Mouse (Mus musculus): ENCODE data around the gene Thada. TPM values are rescaled to one million over a fixed set of nuclear protein-coding genes. Genes with fewer than 3 reads are reported as not detected.

The Thada gene
- polyA plus RNA-seq, 1 experiment, result 0.72 TPM

- Histone ChIP-seq H3K27me3 (replicated peaks) (no peaks in the 10 kb centered on the region), H3K4me3 (replicated peaks) (no peak overlapping the region), H3K4me1 (0 out of 2 replicates have a peak, but pooled peaks cover 6% of the 10 kb centered on the region), H3K36me3 (replicated peaks; ENCODE audit: low read length) (peaks cover 73% of the 10 kb centered on the region), H3K9me3 (peaks cover 2% of the 10 kb centered on the region; the same call in 1 of the 2 replicates)
- TF ChIP-seq GATA1 (IDR thresholded peaks at IDR 0.05; ENCODE audit: borderline replicate concordance, low read length) (no peak), FLI1 (IDR thresholded peaks at IDR 0.05; ENCODE audit: low read length) (no peak)
These were observed 81.3 kb downstream of the Thada start for GRCm38 (mm10) chr17:84384661-84385060.

DNA sequence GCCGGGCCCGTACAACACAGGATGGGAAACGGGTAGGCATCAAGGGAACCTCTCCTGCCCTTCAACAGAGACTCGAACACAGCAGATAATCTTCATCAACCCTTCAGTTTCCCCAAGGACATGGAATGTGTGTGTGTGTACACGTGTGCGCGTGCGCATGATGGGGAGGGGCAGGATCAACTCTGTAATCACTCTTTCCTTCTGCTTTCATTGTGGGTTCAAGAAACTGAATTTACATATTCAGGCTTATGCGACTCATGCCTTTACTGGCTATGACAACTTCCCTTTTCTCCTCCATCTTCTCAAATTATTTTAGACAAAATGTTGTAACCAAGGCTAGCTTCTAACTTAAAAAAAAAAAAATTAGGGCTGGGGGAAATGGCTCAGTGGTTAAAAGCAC, 85.7 kb downstream of the Thada start:
- H3K4me1 ChIP-seq, result 0 out of 2 replicates have a peak, but pooled peaks cover 8% of the 10 kb centered on the region
- H3K9me3 ChIP-seq, result peaks cover 2% of the 10 kb centered on the region; the same call in 1 of the 2 replicates
- no peaks in the 10 kb centered on the region for H3K27me3 ChIP-seq (replicated peaks)
- TF ChIP-seq FLI1 (IDR thresholded peaks at IDR 0.05; ENCODE audit: low read length), result no peak
- no peak for TF ChIP-seq GATA1 (IDR thresholded peaks at IDR 0.05; ENCODE audit: borderline replicate concordance, low read length)
- H3K4me3 ChIP-seq (replicated peaks), result no peak overlapping the region
- H3K36me3 ChIP-seq (replicated peaks; ENCODE audit: low read length), result peaks cover 76% of the 10 kb centered on the region

- no peak for TF ChIP-seq FLI1 (IDR thresholded peaks at IDR 0.05; ENCODE audit: low read length)
- TF ChIP-seq GATA1 (IDR thresholded peaks at IDR 0.05; ENCODE audit: borderline replicate concordance, low read length), result no peak
- H3K27me3 ChIP-seq (replicated peaks), result no peaks in the 10 kb centered on the region
- 0 out of 2 replicates have a peak, but pooled peaks cover 6% of the 10 kb centered on the region for H3K4me1 ChIP-seq
- no peaks in the 10 kb centered on the region for H3K9me3 ChIP-seq
- peaks cover 57% of the 10 kb centered on the region for H3K36me3 ChIP-seq (replicated peaks; ENCODE audit: low read length)
- H3K4me3 ChIP-seq (replicated peaks), result no peak overlapping the region
These were observed 89.1 kb downstream of the Thada start for GRCm38 (mm10) chr17:84376882-84377281.

DNA sequence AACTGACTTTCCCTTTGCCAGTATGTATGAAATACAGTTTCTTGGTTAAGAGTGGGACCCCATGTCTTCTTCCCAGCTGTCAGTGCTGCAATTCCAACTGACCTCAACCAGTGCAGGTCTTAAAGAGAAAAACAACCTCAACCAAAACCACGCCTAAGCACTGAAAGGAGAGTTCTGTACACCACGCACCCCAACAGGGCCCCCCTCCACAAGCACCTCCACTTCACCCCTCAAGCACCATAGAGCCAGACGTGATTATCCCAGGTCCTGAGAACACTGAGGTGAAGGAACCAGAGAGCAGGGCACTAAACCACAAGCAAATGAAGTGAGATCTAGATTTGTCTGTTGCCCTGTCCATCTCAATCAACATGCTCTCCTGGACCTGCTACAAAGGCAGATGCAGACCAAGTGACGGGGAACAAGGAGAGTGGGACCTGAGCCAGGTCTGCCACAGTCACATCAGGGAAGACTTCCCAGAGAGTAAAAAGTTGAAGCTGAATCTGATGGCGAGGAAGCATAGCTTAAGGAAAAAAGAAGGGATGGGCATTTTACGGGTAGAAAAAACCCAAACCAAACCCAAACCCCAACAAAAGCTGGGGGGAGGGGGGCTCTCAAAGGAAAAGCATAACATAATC, 93.5 kb downstream of the Thada start:
- Histone ChIP-seq H3K4me3 (replicated peaks) (no peak overlapping the region), H3K27me3 (replicated peaks) (no peaks in the 10 kb centered on the region), H3K9me3 (no peaks in the 10 kb centered on the region), H3K36me3 (replicated peaks; ENCODE audit: low read length) (peaks cover 64% of the 10 kb centered on the region), H3K4me1 (0 out of 2 replicates have a peak, but pooled peaks cover 3% of the 10 kb centered on the region)
- TF ChIP-seq FLI1 (IDR thresholded peaks at IDR 0.05; ENCODE audit: low read length), result no peak
- TF ChIP-seq GATA1 (IDR thresholded peaks at IDR 0.05; ENCODE audit: borderline replicate concordance, low read length), result no peak

GRCm38 (mm10) chr17:84370385-84370784, 95.6 kb downstream of the Thada start:
- no peak for TF ChIP-seq GATA1 (IDR thresholded peaks at IDR 0.05; ENCODE audit: borderline replicate concordance, low read length)
- TF ChIP-seq FLI1 (IDR thresholded peaks at IDR 0.05; ENCODE audit: low read length), result no peak
- Histone ChIP-seq H3K36me3 (replicated peaks; ENCODE audit: low read length) (peaks cover 57% of the 10 kb centered on the region), H3K9me3 (no peaks in the 10 kb centered on the region), H3K27me3 (replicated peaks) (no peaks in the 10 kb centered on the region), H3K4me3 (replicated peaks) (no peak overlapping the region), H3K4me1 (no peaks in the 10 kb centered on the region)

GRCm38 (mm10) chr17:84369769-84370168, 96.2 kb downstream of the Thada start:
- TF ChIP-seq FLI1 (IDR thresholded peaks at IDR 0.05; ENCODE audit: low read length) (no peak), GATA1 (IDR thresholded peaks at IDR 0.05; ENCODE audit: borderline replicate concordance, low read length) (no peak)
- Histone ChIP-seq H3K27me3 (replicated peaks) (no peaks in the 10 kb centered on the region), H3K36me3 (replicated peaks; ENCODE audit: low read length) (peaks cover 58% of the 10 kb centered on the region), H3K4me1 (peaks cover under 1% of the 10 kb centered on the region), H3K9me3 (no peaks in the 10 kb centered on the region), H3K4me3 (replicated peaks) (no peak overlapping the region)

DNA sequence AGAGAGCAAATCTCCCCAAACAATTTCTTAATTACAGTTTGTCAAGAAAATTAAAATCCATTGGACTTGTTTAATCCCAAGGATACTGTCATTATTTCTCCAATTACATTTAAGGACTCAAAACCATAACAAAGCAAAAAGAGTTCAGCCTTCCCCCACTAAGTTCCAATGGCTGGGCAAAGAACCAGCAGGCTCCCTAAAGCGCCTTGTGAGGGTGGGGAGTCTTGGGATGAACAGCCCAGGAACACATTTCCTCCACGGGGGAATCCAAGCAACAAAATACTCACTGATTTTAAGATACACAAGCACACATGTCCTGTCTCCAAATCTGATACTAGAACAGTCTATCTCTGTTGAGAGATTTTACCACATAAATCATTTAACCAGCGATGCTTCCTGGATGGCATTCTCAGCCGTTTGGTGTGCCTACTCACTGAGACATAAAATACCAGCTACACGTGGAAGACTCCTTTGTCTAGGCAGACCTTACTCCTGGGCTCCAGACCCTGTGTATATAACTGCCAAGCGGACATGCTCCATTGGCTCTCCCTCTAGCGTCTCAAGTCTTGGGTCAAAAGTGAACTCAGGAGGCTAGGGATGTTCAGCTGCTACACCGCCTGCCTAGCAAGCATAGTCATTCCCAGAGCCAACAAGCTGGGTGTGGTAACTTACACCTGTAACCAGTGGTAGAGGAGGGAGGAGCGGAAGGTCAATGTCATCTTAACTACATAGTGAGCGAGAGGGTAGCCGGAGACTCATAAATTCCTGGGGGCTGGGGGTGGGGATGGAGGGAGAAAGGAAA, 97.6 kb downstream of the Thada start:
- H3K4me3 ChIP-seq (replicated peaks), result no peak overlapping the region
- H3K36me3 ChIP-seq (replicated peaks; ENCODE audit: low read length), result peaks cover 68% of the 10 kb centered on the region
- H3K9me3 ChIP-seq, result no peaks in the 10 kb centered on the region
- TF ChIP-seq GATA1 (IDR thresholded peaks at IDR 0.05; ENCODE audit: borderline replicate concordance, low read length), result no peak
- no peak for TF ChIP-seq FLI1 (IDR thresholded peaks at IDR 0.05; ENCODE audit: low read length)
- H3K4me1 ChIP-seq, result peaks cover 7% of the 10 kb centered on the region
- no peaks in the 10 kb centered on the region for H3K27me3 ChIP-seq (replicated peaks)

- Histone ChIP-seq H3K27me3 (replicated peaks) (no peaks in the 10 kb centered on the region), H3K4me3 (replicated peaks) (no peak overlapping the region), H3K4me1 (peaks cover 7% of the 10 kb centered on the region), H3K9me3 (no peaks in the 10 kb centered on the region), H3K36me3 (replicated peaks; ENCODE audit: low read length) (peaks cover 71% of the 10 kb centered on the region)
- TF ChIP-seq FLI1 (IDR thresholded peaks at IDR 0.05; ENCODE audit: low read length), result no peak
These were observed 98.3 kb downstream of the Thada start for GRCm38 (mm10) chr17:84367663-84368062.

- Histone ChIP-seq H3K27me3 (replicated peaks) (no peaks in the 10 kb centered on the region), H3K4me3 (replicated peaks) (no peak overlapping the region), H3K9me3 (no peaks in the 10 kb centered on the region), H3K36me3 (replicated peaks; ENCODE audit: low read length) (peaks cover 68% of the 10 kb centered on the region), H3K4me1 (peaks cover 7% of the 10 kb centered on the region)
- TF ChIP-seq FLI1 (IDR thresholded peaks at IDR 0.05; ENCODE audit: low read length), result no peak
- no peak for TF ChIP-seq GATA1 (IDR thresholded peaks at IDR 0.05; ENCODE audit: borderline replicate concordance, low read length)
These were observed 100.2 kb downstream of the Thada start for GRCm38 (mm10) chr17:84365791-84366301.
